Mouse (Mus musculus) E14TG2a.4 (cell line): ENCODE results near the gene Evi5.

ENCODE experiments used
- CTCF ChIP-seq: conservative IDR thresholded peaks from 2 replicates; pipeline ENCODE4 v1.5.1; 2014; ENCODE audit warnings: low read length
- POU5F1 ChIP-seq: IDR thresholded peaks from 2 replicates; pipeline ENCODE4 v1.6.1; 2014; ENCODE audit warnings: low read length, borderline replicate concordance

DNA sequence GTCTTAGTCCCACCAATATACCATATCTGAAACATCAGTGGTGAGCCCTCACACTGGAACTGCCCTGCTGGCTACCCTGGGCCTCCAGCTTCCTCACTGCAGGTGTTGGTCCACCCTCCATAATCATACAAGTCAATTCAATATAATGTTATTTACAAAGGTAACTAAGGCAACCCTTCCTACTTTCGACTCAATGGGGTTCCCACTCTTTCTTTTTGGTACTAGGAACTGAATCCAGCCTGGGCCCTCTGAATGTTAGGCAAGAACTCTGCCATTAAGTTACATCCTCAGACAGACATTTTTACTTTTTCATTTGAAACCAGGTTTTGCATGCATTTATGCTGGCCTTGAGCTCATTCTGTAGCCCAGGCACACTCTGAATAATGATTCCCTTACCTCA lies 168.6 kb downstream of the Evi5 start:
- TF ChIP-seq POU5F1 (no peak), CTCF (no peak)
